Mouse (Mus musculus) heart, embryonic 14.5 days (tissue): ENCODE data around the gene Il18r1. TPM values are rescaled to one million over a fixed set of nuclear protein-coding genes. Genes with fewer than 3 reads are reported as not detected.

Source experiments
- ATAC-seq: fragments of 200-750 bp; cut with Nextera tagmentation; 2 replicates; pipeline ENCODE4 v1.8.0; 2017; ENCODE audit warnings: low read depth, moderate TSS enrichment; ENCODE audit not compliant: insufficient number of reproducible peaks, insufficient read depth, low FRiP score
- H3K27ac ChIP-seq, 2 experiments: fragments of 200-500 bp in 1 of 2; fragments of 300-500 bp in 1 of 2; sonication (generic) in 1 of 2; replicated peaks in 1 of 2; 2 replicates each; pipeline ENCODE4 v1.5.1; 2012 to 2014; ENCODE audit warnings: low read depth in 2 of 2, low read length in 2 of 2, control low read depth in 1 of 2, mild to moderate bottlenecking in 1 of 2, mixed read lengths in 1 of 2; ENCODE audit not compliant: control insufficient read depth in 1 of 2, insufficient read depth in 1 of 2
- H3K27me3 ChIP-seq: fragments of 300-500 bp; sonication (generic); 2 replicates; pipeline ENCODE4 v1.6.1; 2014; ENCODE audit warnings: mild to moderate bottlenecking, low read length, control low read depth; ENCODE audit not compliant: control insufficient read depth, insufficient read depth
- H3K36me3 ChIP-seq: fragments of 300-500 bp; sonication (generic); 2 replicates; pipeline ENCODE4 v1.6.1; 2014; ENCODE audit warnings: mild to moderate bottlenecking, control low read depth, low read length, mixed read lengths; ENCODE audit not compliant: control insufficient read depth, insufficient read depth
- H3K4me1 ChIP-seq, 2 experiments: fragments of 200-500 bp in 1 of 2; fragments of 300-500 bp in 1 of 2; sonication (generic) in 1 of 2; 2 replicates each; pipeline ENCODE4 v1.6.1; 2012 to 2014; ENCODE audit warnings: low read length in 2 of 2, control low read depth in 1 of 2, mixed read lengths in 1 of 2; ENCODE audit not compliant: control insufficient read depth in 2 of 2, insufficient read depth in 2 of 2
- H3K4me2 ChIP-seq: fragments of 300-500 bp; sonication (generic); 2 replicates; pipeline ENCODE4 v1.6.1; 2014; ENCODE audit warnings: mild to moderate bottlenecking, low read length
- H3K4me3 ChIP-seq, 2 experiments: fragments of 200-500 bp in 1 of 2; fragments of 300-500 bp in 1 of 2; sonication (generic) in 1 of 2; 2 replicates each; pipeline ENCODE4 v1.5.1; 2012 to 2014; ENCODE audit warnings: low read length in 2 of 2, mild to moderate bottlenecking in 2 of 2, control low read depth in 1 of 2, low read depth in 1 of 2, moderate library complexity in 1 of 2; ENCODE audit not compliant: control insufficient read depth in 1 of 2, insufficient read depth in 1 of 2
- H3K9ac ChIP-seq: fragments of 300-500 bp; sonication (generic); 2 replicates; pipeline ENCODE4 v1.6.1; 2014; ENCODE audit warnings: mild to moderate bottlenecking, low read length
- H3K9me3 ChIP-seq: fragments of 300-500 bp; sonication (generic); 2 replicates; pipeline ENCODE4 v1.6.1; 2016; ENCODE audit warnings: low read length, control low read depth; ENCODE audit not compliant: control insufficient read depth
- WGBS: fragments of 180-500 bp; shearing (Covaris S2); extraction: QIAGEN DNeasy Blood & Tissue Kit; methylation state at CpG from one replicate; pipeline ENCODE4 v1.1.7; 2014; 5-methylcytosine and 5-hydroxymethylcytosine counted together
- polyA plus RNA-seq: library from polyadenylated mRNA; unstranded; fragments of >200 nt; fragmentation: Nextera tagmentation; extraction: Ambion mirVana; gene quantifications from 2 replicates; pipeline ENCODE4 v1.2.1, GENCODE M21; 2014

Il18r1 gene
- polyA plus RNA-seq, 1 experiment from 2014 or later = 0.11 TPM

DNA sequence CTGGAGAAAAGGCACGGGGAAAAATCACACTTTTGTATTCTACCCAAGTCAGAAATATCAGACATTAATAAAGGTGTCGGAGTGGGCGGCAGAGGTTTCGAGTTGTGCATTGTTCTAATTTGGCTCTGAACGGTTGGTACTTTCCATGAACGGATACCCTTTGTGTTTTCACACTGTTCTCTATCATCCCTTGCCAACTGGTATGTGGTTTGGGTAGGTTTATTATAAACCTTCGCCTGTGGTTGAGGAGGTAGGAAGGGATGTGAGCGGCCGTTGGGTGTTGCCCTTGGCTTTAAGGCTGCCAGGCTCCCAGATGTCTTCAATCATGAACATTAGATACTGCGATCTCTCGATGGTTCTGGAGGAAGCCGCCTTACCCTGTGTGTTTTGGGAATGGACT, 4.5 kb downstream of the Il18r1 start:
- H3K9ac ChIP-seq = no peak overlapping the region
- no peaks in the 10 kb centered on the region for H3K36me3 ChIP-seq
- no peaks in the 10 kb centered on the region for H3K27me3 ChIP-seq
- no peaks in the 10 kb centered on the region for H3K9me3 ChIP-seq
- no peak for ATAC-seq
- no peak overlapping the region for H3K4me2 ChIP-seq
- H3K4me1 ChIP-seq = no peaks in the 10 kb centered on the region
- WGBS = 83% methylated on average over 12 of the region's 12 CpGs
- H3K27ac ChIP-seq = no peak overlapping the region
- no peak overlapping the region for H3K4me3 ChIP-seq

GRCm38 (mm10) chr1:40472401-40472800, 7.0 kb downstream of the Il18r1 start:
- Histone ChIP-seq H3K4me2 (no peak overlapping the region), H3K27ac (no peak overlapping the region), H3K4me3 (no peak overlapping the region), H3K4me1 (no peaks in the 10 kb centered on the region), H3K36me3 (no peaks in the 10 kb centered on the region), H3K9me3 (no peaks in the 10 kb centered on the region), H3K9ac (no peak overlapping the region), H3K27me3 (no peaks in the 10 kb centered on the region)
- no peak for ATAC-seq
- 81% methylated on average over 1 of the region's 1 CpGs for WGBS

DNA sequence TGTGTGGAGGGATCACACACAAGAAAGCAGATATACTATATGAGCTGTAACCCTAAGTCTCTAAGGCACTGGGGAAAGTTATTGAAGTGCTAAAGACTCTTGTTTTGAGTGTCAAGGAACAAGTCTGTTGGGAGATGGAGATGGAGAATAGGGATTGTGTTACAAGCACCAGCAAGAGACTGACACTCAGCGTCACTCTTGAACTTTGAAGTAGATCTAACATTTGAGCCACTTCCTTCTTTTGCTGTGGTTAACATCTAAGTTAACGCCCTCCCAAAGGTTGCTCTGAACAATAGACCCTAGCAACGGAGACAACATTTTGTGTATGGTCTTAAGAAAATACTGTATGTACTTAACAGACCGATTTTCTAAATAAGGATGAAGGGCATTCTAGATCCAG, 8.3 kb downstream of the Il18r1 start:
- Histone ChIP-seq H3K27ac (no peak overlapping the region), H3K36me3 (no peaks in the 10 kb centered on the region), H3K4me1 (no peaks in the 10 kb centered on the region), H3K27me3 (no peaks in the 10 kb centered on the region), H3K9ac (no peak overlapping the region), H3K4me3 (no peak overlapping the region), H3K9me3 (no peaks in the 10 kb centered on the region), H3K4me2 (no peak overlapping the region)
- 78% methylated on average over 4 of the region's 4 CpGs for WGBS
- ATAC-seq = no peak

- 49% methylated on average over 5 of the region's 5 CpGs for WGBS
These were observed 9.0 kb downstream of the Il18r1 start for GRCm38 (mm10) chr1:40474336-40474735.

GRCm38 (mm10) chr1:40475697-40476096, 10.3 kb downstream of the Il18r1 start:
- Histone ChIP-seq H3K36me3 (no peaks in the 10 kb centered on the region), H3K27me3 (no peaks in the 10 kb centered on the region), H3K9me3 (no peaks in the 10 kb centered on the region), H3K4me2 (no peak overlapping the region), H3K4me3 (no peak overlapping the region), H3K4me1 (no peaks in the 10 kb centered on the region), H3K9ac (no peak overlapping the region), H3K27ac (no peak overlapping the region)
- WGBS = 52% methylated on average over 3 of the region's 3 CpGs
- ATAC-seq = no peak

More at GRCm38 (mm10) chr1:40474336-40474735, 9.0 kb downstream of the Il18r1 start:
- no peak overlapping the region for H3K9ac ChIP-seq
- no peaks in the 10 kb centered on the region for H3K4me1 ChIP-seq
- H3K9me3 ChIP-seq = no peaks in the 10 kb centered on the region
- no peaks in the 10 kb centered on the region for H3K27me3 ChIP-seq
- ATAC-seq = no peak
- no peaks in the 10 kb centered on the region for H3K36me3 ChIP-seq
- no peak overlapping the region for H3K4me2 ChIP-seq
- H3K27ac ChIP-seq = no peak overlapping the region
- no peak overlapping the region for H3K4me3 ChIP-seq

DNA sequence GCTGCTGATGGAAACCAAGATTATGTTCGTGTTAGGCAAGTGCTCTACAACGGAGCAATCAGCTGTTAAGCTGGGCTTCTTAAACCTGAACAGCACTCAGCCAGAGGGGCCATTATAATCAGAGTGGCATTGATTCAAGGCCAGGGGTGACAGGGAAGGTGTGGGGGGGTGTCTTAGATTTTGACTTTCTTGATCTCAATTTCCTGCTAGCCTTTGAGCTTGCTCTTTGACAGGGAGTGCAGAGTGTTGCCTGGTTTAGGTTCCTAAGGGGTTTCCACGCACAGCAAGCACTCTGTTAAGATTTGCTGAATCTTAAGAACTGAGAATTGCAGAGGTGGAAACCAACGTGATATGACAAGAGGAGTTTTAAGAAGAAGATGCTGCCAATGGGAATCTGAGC, 11.4 kb downstream of the Il18r1 start:
- WGBS = 46% methylated on average over 4 of the region's 4 CpGs
- Histone ChIP-seq H3K27ac (no peak overlapping the region), H3K27me3 (no peaks in the 10 kb centered on the region), H3K4me2 (no peak overlapping the region), H3K9me3 (no peaks in the 10 kb centered on the region), H3K36me3 (no peaks in the 10 kb centered on the region), H3K9ac (no peak overlapping the region), H3K4me3 (no peak overlapping the region), H3K4me1 (no peaks in the 10 kb centered on the region)
- no peak for ATAC-seq

- Histone ChIP-seq H3K27ac (no peak overlapping the region), H3K9me3 (no peaks in the 10 kb centered on the region), H3K9ac (no peak overlapping the region), H3K4me1 (no peaks in the 10 kb centered on the region), H3K36me3 (no peaks in the 10 kb centered on the region), H3K4me2 (no peak overlapping the region), H3K4me3 (no peak overlapping the region), H3K27me3 (no peaks in the 10 kb centered on the region)
- 60% methylated on average over 6 of the region's 6 CpGs for WGBS
- no peak for ATAC-seq
These were observed 14.2 kb downstream of the Il18r1 start for GRCm38 (mm10) chr1:40479505-40479923.

DNA sequence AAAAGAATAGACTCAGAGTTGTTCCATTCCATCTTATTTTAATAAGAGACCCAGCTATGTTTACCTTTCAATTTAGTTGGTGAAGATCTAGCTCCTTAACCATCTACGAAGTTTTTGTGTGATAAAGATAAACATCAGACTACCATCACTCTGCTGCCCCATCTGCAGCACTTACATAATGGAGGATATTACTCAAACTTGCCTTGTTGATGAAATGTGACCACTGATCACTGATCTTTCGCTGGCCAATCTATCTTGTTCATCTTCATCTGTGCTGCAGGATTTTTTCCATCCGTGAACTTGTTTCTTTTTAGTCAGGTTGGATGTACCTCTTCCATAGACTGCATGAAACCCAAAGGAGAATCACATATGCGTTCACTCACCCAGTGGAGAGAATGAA, 29.2 kb downstream of the Il18r1 start:
- no peak for ATAC-seq
- Histone ChIP-seq H3K9me3 (no peaks in the 10 kb centered on the region), H3K27me3 (no peaks in the 10 kb centered on the region), H3K27ac (no peak overlapping the region), H3K9ac (no peak overlapping the region), H3K36me3 (no peaks in the 10 kb centered on the region), H3K4me1 (no peaks in the 10 kb centered on the region), H3K4me3 (no peak overlapping the region), H3K4me2 (no peak overlapping the region)
- WGBS = 82% methylated on average over 4 of the region's 4 CpGs
